Mouse (Mus musculus) embryonic facial prominence, embryonic 14.5 days (tissue): ENCODE measurements around the gene Steap4. TPM values are rescaled to one million over a fixed set of nuclear protein-coding genes. Genes with fewer than 3 reads are reported as not detected.

Experiments used
- ATAC-seq: fragments of 200-750 bp; cut with Nextera tagmentation; 2 replicates; pipeline ENCODE4 v1.8.0; 2017; ENCODE audit warnings: low read depth, moderate number of reproducible peaks, moderate TSS enrichment
- DNase-seq: peaks from one replicate; pipeline ENCODE4 v3.0.0-alpha.2; 2015; ENCODE audit warnings: low spot score
- H3K27ac ChIP-seq: fragments of 300-500 bp; sonication (generic); replicated peaks from 2 replicates; pipeline ENCODE4 v1.5.1; 2014; ENCODE audit warnings: low read depth, mild to moderate bottlenecking, low read length, moderate library complexity
- H3K27me3 ChIP-seq: fragments of 300-500 bp; sonication (generic); replicated peaks from 2 replicates; pipeline ENCODE4 v1.6.1; 2014; ENCODE audit warnings: low read length; ENCODE audit not compliant: control insufficient read depth, insufficient read depth
- H3K36me3 ChIP-seq: fragments of 300-500 bp; sonication (generic); 2 replicates; pipeline ENCODE4 v1.6.1; 2014; ENCODE audit warnings: low read length, mixed read lengths; ENCODE audit not compliant: control insufficient read depth, insufficient read depth
- H3K4me1 ChIP-seq: fragments of 300-500 bp; sonication (generic); 2 replicates; pipeline ENCODE4 v1.6.1; 2014; ENCODE audit warnings: antibody characterized with exemption, low read length; ENCODE audit not compliant: control insufficient read depth, insufficient read depth
- H3K4me2 ChIP-seq: fragments of 300-500 bp; sonication (generic); 2 replicates; pipeline ENCODE4 v1.6.1; 2014; ENCODE audit warnings: low read depth, mild to moderate bottlenecking, low read length, moderate library complexity, mixed read lengths
- H3K4me3 ChIP-seq: fragments of 300-500 bp; sonication (generic); 2 replicates; pipeline ENCODE4 v1.5.1; 2014; ENCODE audit warnings: low read depth, mild to moderate bottlenecking, low read length
- H3K9ac ChIP-seq: fragments of 300-500 bp; sonication (generic); 2 replicates; pipeline ENCODE4 v1.6.1; 2014; ENCODE audit warnings: low read depth, mild to moderate bottlenecking, low read length, moderate library complexity, mixed read lengths
- H3K9me3 ChIP-seq: fragments of 300-500 bp; sonication (generic); 2 replicates; pipeline ENCODE4 v1.6.1; 2016; ENCODE audit warnings: low read length; ENCODE audit not compliant: control insufficient read depth
- WGBS: fragments of 180-500 bp; shearing (Covaris S2); extraction: QIAGEN DNeasy Blood & Tissue Kit; methylation state at CpG from one replicate; pipeline ENCODE4 v1.1.7; 2014; 5-methylcytosine and 5-hydroxymethylcytosine counted together
- polyA plus RNA-seq: library from polyadenylated mRNA; unstranded; fragments of >200 nt; fragmentation: Nextera tagmentation; extraction: Ambion mirVana; gene quantifications from 2 replicates; pipeline ENCODE4 v1.2.1, GENCODE M21; 2014

The Steap4 gene
- polyA plus RNA-seq, 1 experiment from 2014 or later, result 6.2 TPM

- 40% methylated on average over 8 of the region's 8 CpGs for WGBS
- Histone ChIP-seq H3K4me2 (no peak overlapping the region), H3K9me3 (no peaks in the 10 kb centered on the region), H3K4me1 (no peaks in the 10 kb centered on the region), H3K27me3 (no peaks in the 10 kb centered on the region), H3K27ac (no peak overlapping the region), H3K36me3 (no peaks in the 10 kb centered on the region), H3K4me3 (no peak overlapping the region), H3K9ac (no peak overlapping the region)
- ATAC-seq, result peak; percentile 63; the same call in 1 of the 2 replicates
- peak; percentile 70 for DNase-seq
These were observed 36.3 kb downstream of the Steap4 start for GRCm38 (mm10) chr5:7996401-7997044.

DNA sequence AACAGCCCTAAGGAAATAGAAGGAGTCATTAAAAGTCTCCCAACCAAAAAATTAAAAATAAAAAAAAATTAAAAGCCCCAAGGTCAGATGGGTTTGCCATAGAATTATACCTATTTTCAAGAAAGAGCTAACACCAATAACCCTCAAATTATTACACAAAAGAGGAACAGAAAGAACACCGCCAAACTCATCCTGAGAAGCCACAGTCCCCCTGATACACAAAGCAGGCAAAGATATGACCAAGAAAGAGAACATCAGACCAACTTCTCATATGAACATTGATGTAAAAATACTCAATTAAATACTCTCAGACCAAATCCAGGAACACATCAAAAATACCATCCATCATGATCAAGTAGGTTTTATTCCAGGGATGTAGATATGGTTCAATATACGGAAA lies 36.8 kb downstream of the Steap4 start:
- DNase-seq (no peak), ATAC-seq (no peak)
- H3K9ac ChIP-seq, result no peak overlapping the region
- H3K4me1 ChIP-seq, result no peaks in the 10 kb centered on the region
- 85% methylated on average over 2 of the region's 2 CpGs for WGBS
- no peak overlapping the region for H3K4me3 ChIP-seq
- H3K36me3 ChIP-seq, result no peaks in the 10 kb centered on the region
- H3K4me2 ChIP-seq, result no peak overlapping the region
- no peaks in the 10 kb centered on the region for H3K27me3 ChIP-seq
- H3K9me3 ChIP-seq, result no peaks in the 10 kb centered on the region
- no peak overlapping the region for H3K27ac ChIP-seq

- Histone ChIP-seq H3K36me3 (no peaks in the 10 kb centered on the region), H3K4me1 (no peaks in the 10 kb centered on the region), H3K9me3 (no peaks in the 10 kb centered on the region), H3K4me3 (no peak overlapping the region), H3K27me3 (no peaks in the 10 kb centered on the region), H3K4me2 (no peak overlapping the region), H3K27ac (no peak overlapping the region), H3K9ac (no peak overlapping the region)
- DNase-seq (no peak), ATAC-seq (no peak)
- 75% methylated on average over 10 of the region's 10 CpGs for WGBS
These were observed 40.2 kb downstream of the Steap4 start for GRCm38 (mm10) chr5:8000466-8000865.

GRCm38 (mm10) chr5:8002827-8003226 lies 42.6 kb downstream of the Steap4 start:
- H3K4me3 ChIP-seq, result no peak overlapping the region
- DNase-seq, result no peak
- H3K4me2 ChIP-seq, result no peak overlapping the region
- H3K9me3 ChIP-seq, result no peaks in the 10 kb centered on the region
- H3K36me3 ChIP-seq, result no peaks in the 10 kb centered on the region
- ATAC-seq, result no peak
- H3K4me1 ChIP-seq, result no peaks in the 10 kb centered on the region
- H3K27me3 ChIP-seq, result no peaks in the 10 kb centered on the region
- H3K9ac ChIP-seq, result no peak overlapping the region
- H3K27ac ChIP-seq, result no peak overlapping the region

- Histone ChIP-seq H3K9me3 (no peaks in the 10 kb centered on the region), H3K4me2 (no peak overlapping the region), H3K36me3 (no peaks in the 10 kb centered on the region), H3K27me3 (no peaks in the 10 kb centered on the region), H3K27ac (no peak overlapping the region), H3K4me3 (no peak overlapping the region), H3K9ac (no peak overlapping the region), H3K4me1 (no peaks in the 10 kb centered on the region)
- WGBS, result 75% methylated on average over 3 of the region's 3 CpGs
- no peak for DNase-seq
- ATAC-seq, result no peak
These were observed 53.0 kb downstream of the Steap4 start for GRCm38 (mm10) chr5:8013276-8013675.

Other genes with a start within 250 kb of the Steap4 start
- gene Sri, start 85.6 kb downstream of the Steap4 start, polyA plus RNA-seq, result 241 and 254 TPM in 2 replicates